ENCODE assay signal across 32 mouse cellular contexts in the genomic region with DNA sequence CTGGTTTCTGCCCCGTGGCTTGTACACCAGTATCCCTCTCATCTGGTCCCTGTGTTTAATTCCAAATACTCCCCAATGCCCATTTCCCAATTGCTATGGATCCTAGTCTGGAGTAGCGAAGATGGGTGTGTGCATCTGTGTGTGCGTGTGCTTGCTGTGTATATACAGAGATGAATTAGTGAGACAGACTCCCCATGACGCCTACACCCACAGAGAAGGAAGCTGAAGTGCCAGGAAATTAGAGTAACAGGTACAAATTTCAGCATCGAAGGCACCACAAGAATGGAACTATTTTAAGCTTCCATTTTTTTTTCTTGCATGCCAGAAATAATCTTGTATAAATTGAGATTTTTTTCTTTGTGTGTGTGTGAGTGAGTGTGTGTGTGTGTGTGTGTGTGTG. TPM values are rescaled to one million over a fixed set of nuclear protein-coding genes. Genes with fewer than 3 reads are reported as not detected.
"Had no signal": no experiment of that assay in that cellular context is flagged by ENCODE, and none has a peak within 500 bp of the region (broad histone marks: within the 10 kb centered on the region; RNA-seq: fewer than 3 reads in every experiment).

No protein-coding gene starts in this region.

- H3K36me3 ChIP-seq: heart, embryonic 15.5 days; liver, embryonic 13.5 days had no signal

- H3K27me3 ChIP-seq: heart, embryonic 13.5 days; heart, embryonic 15.5 days; intestine, embryonic 15.5 days; limb, embryonic 12.5 days; liver, embryonic 13.5 days had no signal

- H3K9me3 ChIP-seq: heart, embryonic 13.5 days; heart, embryonic 15.5 days; intestine, embryonic 15.5 days; limb, embryonic 10.5 days; limb, embryonic 12.5 days; liver, embryonic 13.5 days had no signal

- H3K4me2 ChIP-seq: heart, embryonic 11.5 days; heart, embryonic 13.5 days; heart, embryonic 15.5 days; hindbrain, embryonic 14.5 days; intestine, embryonic 15.5 days; limb, embryonic 12.5 days; liver, embryonic 11.5 days; liver, embryonic 13.5 days had no signal

- H3K9ac ChIP-seq: heart, embryonic 13.5 days; heart, embryonic 15.5 days; hindbrain, embryonic 14.5 days; intestine, embryonic 15.5 days; limb, embryonic 12.5 days; liver, embryonic 13.5 days had no signal

- H3K4me3 ChIP-seq: heart, adult 2 months; heart, embryonic 13.5 days; heart, embryonic 15.5 days; intestine, embryonic 15.5 days; layer of hippocampus, adult 2 months; limb, embryonic 10.5 days; limb, embryonic 12.5 days; liver, embryonic 13.5 days had no signal

- DNase-seq: gastrocnemius, postnatal 14 days; gastrocnemius, postnatal 36 days; heart, adult 11 months; heart, adult 2 months; heart, postnatal 14 days; heart, postnatal 36 days; kidney, adult 18-20 months; kidney, adult 8-10 months; kidney, postnatal 10 days; kidney, postnatal 25 days; kidney, postnatal 4 days; liver; liver, embryonic 13.5 days had no signal

- H3K27ac ChIP-seq: heart, adult 2 months; heart, embryonic 13.5 days; heart, embryonic 15.5 days; hindbrain, embryonic 14.5 days; intestine, embryonic 15.5 days; layer of hippocampus, adult 2 months; limb, embryonic 10.5 days; limb, embryonic 12.5 days; liver, embryonic 13.5 days had no signal

- ATAC-seq: hindbrain, embryonic 16.5 days; inflammation-experienced regulatory T-cells, adult 6 months; intestine, embryonic 15.5 days; intestine, postnatal 0 days had no signal

RNA-seq across cellular contexts. Expression of a gene that starts 9.6 kb away (rescaled TPM):
- polyA plus RNA-seq: frontal cortex, adult 2 months; gonadal fat pad, adult 2 months; heart, adult 2 months; heart, embryonic 11.5 days; heart, embryonic 13.5 days; heart, embryonic 15.5 days; heart, postnatal 0 days; hindbrain, embryonic 11.5 days; hindbrain, embryonic 14.5 days; inflammation-experienced regulatory T-cells, adult 6 months; intestine, embryonic 15.5 days; intestine, postnatal 0 days; kidney, embryonic 14.5 days; kidney, embryonic 16.5 days; limb, embryonic 10.5 days; limb, embryonic 14.5 days; liver, embryonic 11.5 days; liver, embryonic 13.5 days had no signal

RNA-seq across cellular contexts. Expression of a gene that starts 19.0 kb away (rescaled TPM):
- polyA plus RNA-seq: frontal cortex, adult 2 months; gonadal fat pad, adult 2 months; heart, adult 2 months; heart, embryonic 11.5 days; heart, embryonic 13.5 days; heart, embryonic 15.5 days; heart, postnatal 0 days; hindbrain, embryonic 11.5 days; hindbrain, embryonic 14.5 days; inflammation-experienced regulatory T-cells, adult 6 months; intestine, embryonic 15.5 days; intestine, postnatal 0 days; kidney, embryonic 14.5 days; kidney, embryonic 16.5 days; limb, embryonic 10.5 days; limb, embryonic 12.5 days; limb, embryonic 14.5 days; liver, embryonic 11.5 days; liver, embryonic 13.5 days had no signal
